Mouse (Mus musculus) liver, postnatal 0 days (tissue): ENCODE data around the gene Cxcl12. TPM values are rescaled to one million over a fixed set of nuclear protein-coding genes. Genes with fewer than 3 reads are reported as not detected.

Source experiments
- ATAC-seq: fragments of 200-750 bp; cut with Nextera tagmentation; 2 replicates; pipeline ENCODE4 v1.8.0; 2017; ENCODE audit warnings: mild to moderate bottlenecking, moderate library complexity
- DNase-seq: peaks from one replicate; pipeline ENCODE4 v3.0.0-alpha.2; 2016
- H3K27ac ChIP-seq: fragments of 300-500 bp; sonication (generic); 2 replicates; pipeline ENCODE4 v1.5.1; 2014; ENCODE audit warnings: antibody characterized with exemption, moderate library complexity, mild to moderate bottlenecking, low read depth
- H3K27me3 ChIP-seq: fragments of 300-500 bp; sonication (generic); 2 replicates; pipeline ENCODE4 v1.6.1; 2014; ENCODE audit warnings: low read length, control low read depth, mixed read lengths; ENCODE audit not compliant: insufficient read depth
- H3K36me3 ChIP-seq: fragments of 300-500 bp; sonication (generic); replicated peaks from 2 replicates; pipeline ENCODE4 v1.6.1; 2014; ENCODE audit warnings: mild to moderate bottlenecking, control low read depth, low read length, moderate library complexity, mixed read lengths; ENCODE audit not compliant: insufficient read depth
- H3K4me1 ChIP-seq: fragments of 300-500 bp; sonication (generic); 2 replicates; pipeline ENCODE4 v1.6.1; 2014; ENCODE audit warnings: antibody characterized with exemption, mild to moderate bottlenecking, control low read depth; ENCODE audit not compliant: insufficient read depth
- H3K4me2 ChIP-seq: fragments of 300-500 bp; sonication (generic); 2 replicates; pipeline ENCODE4 v1.6.1; 2014; ENCODE audit warnings: low read depth, mild to moderate bottlenecking, low read length, moderate library complexity, mixed read lengths
- H3K4me3 ChIP-seq: fragments of 300-500 bp; sonication (generic); 2 replicates; pipeline ENCODE4 v1.5.1; 2014; ENCODE audit warnings: low read depth, low read length
- H3K9ac ChIP-seq: fragments of 300-500 bp; sonication (generic); replicated peaks from 2 replicates; pipeline ENCODE4 v1.6.1; 2014; ENCODE audit warnings: mild to moderate bottlenecking, moderate library complexity
- H3K9me3 ChIP-seq: fragments of 300-500 bp; sonication (generic); 2 replicates; pipeline ENCODE4 v1.6.1; 2016; ENCODE audit warnings: mild to moderate bottlenecking, control low read depth, low read length, mixed read lengths
- CTCF ChIP-seq: sonication (generic); IDR thresholded peaks from 2 replicates; pipeline ENCODE4 v1.5.1; 2016; ENCODE audit warnings: antibody characterized with exemption, low read depth
- EP300 ChIP-seq: IDR thresholded peaks from 2 replicates; pipeline ENCODE4 v1.6.1; 2016; ENCODE audit warnings: antibody characterized with exemption, low read depth, mild to moderate bottlenecking
- WGBS: fragments of 180-500 bp; shearing (Covaris S2); extraction: QIAGEN DNeasy Blood & Tissue Kit; methylation state at CpG from one replicate; pipeline ENCODE4 v1.1.7; 2014; ENCODE audit not compliant: insufficient replicate concordance; 5-methylcytosine and 5-hydroxymethylcytosine counted together
- polyA plus RNA-seq: library from polyadenylated mRNA; unstranded; fragments of >200 nt; fragmentation: Nextera tagmentation; extraction: Ambion mirVana; gene quantifications from 2 replicates; pipeline ENCODE4 v1.2.1, GENCODE M21; 2015

Cxcl12 gene
- polyA plus RNA-seq, 1 experiment from 2014 or later: 124 TPM

- Histone ChIP-seq H3K4me2 (no peak overlapping the region), H3K9ac (no peak overlapping the region), H3K4me1 (no peaks in the 10 kb centered on the region), H3K36me3 (no peaks in the 10 kb centered on the region), H3K4me3 (no peak overlapping the region), H3K27me3 (no peaks in the 10 kb centered on the region), H3K27ac (no peak overlapping the region), H3K9me3 (no peaks in the 10 kb centered on the region)
- no peak for ATAC-seq
- TF ChIP-seq EP300: no peak
- no peak for TF ChIP-seq CTCF
- 68% methylated on average over 2 of the region's 2 CpGs for WGBS
- no peak for DNase-seq
These were observed 30.6 kb upstream of the Cxcl12 start for GRCm38 (mm10) chr6:117137735-117138134.

- Histone ChIP-seq H3K4me1 (no peaks in the 10 kb centered on the region), H3K36me3 (no peaks in the 10 kb centered on the region), H3K4me3 (no peak overlapping the region), H3K9ac (no peak overlapping the region), H3K9me3 (no peaks in the 10 kb centered on the region), H3K27ac (no peak overlapping the region), H3K4me2 (no peak overlapping the region), H3K27me3 (no peaks in the 10 kb centered on the region)
- TF ChIP-seq EP300: no peak
- TF ChIP-seq CTCF: no peak
- no peak for DNase-seq
- WGBS: 75% methylated on average over 4 of the region's 4 CpGs
- ATAC-seq: no peak
These were observed 27.4 kb upstream of the Cxcl12 start for GRCm38 (mm10) chr6:117140907-117141306.

GRCm38 (mm10) chr6:117146951-117147350 is 21.4 kb upstream of the Cxcl12 start:
- Histone ChIP-seq H3K4me1 (no peaks in the 10 kb centered on the region), H3K36me3 (no peaks in the 10 kb centered on the region), H3K9me3 (no peaks in the 10 kb centered on the region), H3K4me3 (no peak overlapping the region), H3K27ac (no peak overlapping the region), H3K4me2 (no peak overlapping the region), H3K27me3 (no peaks in the 10 kb centered on the region), H3K9ac (no peak overlapping the region)
- TF ChIP-seq EP300 (no peak), CTCF (no peak)
- 64% methylated on average over 10 of the region's 10 CpGs for WGBS
- DNase-seq (no peak), ATAC-seq (no peak)

DNA sequence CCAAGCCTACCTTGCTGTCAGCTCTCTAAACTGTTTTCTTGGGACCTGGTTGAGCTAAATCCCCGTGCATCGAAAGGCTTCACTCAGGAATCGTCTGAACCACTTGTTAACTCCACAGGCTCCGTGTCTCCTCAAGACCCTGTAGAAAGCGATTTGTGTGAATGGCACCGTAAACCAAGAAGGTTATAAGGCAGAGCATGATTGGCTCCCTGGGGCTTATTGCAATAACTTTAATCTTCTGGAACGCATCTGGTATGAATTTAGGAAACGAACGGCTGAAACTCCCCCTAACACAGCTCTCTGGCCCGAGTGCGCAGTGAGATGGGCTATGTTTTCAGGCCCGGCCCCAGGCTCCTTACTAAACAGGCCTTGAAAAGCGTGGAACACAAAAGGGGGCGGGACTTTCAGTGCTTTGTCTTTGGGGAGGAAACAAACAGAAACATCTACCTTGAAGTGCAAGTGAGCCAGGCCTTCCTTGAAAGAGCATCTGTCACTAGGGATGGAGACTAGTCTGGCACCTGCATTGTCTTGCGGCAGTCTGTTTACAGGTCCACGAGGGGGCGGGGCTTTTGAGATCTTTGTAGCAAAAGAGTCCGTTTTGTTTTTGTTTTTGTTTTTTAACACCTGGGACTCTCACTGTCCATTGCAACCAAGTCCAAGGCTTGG is 16.7 kb upstream of the Cxcl12 start:
- Histone ChIP-seq H3K27ac (no peak overlapping the region), H3K27me3 (no peaks in the 10 kb centered on the region), H3K4me2 (no peak overlapping the region), H3K9ac (no peak overlapping the region), H3K9me3 (no peaks in the 10 kb centered on the region), H3K4me3 (no peak overlapping the region), H3K4me1 (no peaks in the 10 kb centered on the region), H3K36me3 (no peaks in the 10 kb centered on the region)
- WGBS: 33% methylated on average over 18 of the region's 18 CpGs
- no peak for ATAC-seq
- no peak for TF ChIP-seq CTCF
- no peak for TF ChIP-seq EP300
- no peak for DNase-seq

DNA sequence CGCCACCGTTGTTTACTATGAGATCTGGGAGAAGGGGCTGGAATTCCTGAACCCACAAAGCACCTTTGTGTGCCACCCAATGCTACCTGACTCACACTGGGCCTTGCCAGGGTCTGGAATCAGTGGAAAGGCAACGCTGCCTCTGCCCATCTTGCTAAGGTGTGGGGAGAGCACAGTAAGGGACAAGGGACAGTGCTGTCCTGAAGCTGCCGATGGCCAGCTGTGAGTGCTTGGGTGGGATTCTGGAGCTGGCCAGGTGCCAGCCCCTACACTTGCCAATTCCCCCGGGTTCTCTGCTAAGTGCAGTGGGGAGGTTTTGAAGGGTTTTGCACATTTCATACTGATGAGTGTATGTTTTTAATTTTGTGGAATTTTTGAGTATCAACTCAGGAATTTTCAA is 15.3 kb upstream of the Cxcl12 start:
- DNase-seq (no peak), ATAC-seq (no peak)
- Histone ChIP-seq H3K4me3 (no peak overlapping the region), H3K9me3 (no peaks in the 10 kb centered on the region), H3K4me1 (no peaks in the 10 kb centered on the region), H3K4me2 (no peak overlapping the region), H3K27me3 (no peaks in the 10 kb centered on the region), H3K36me3 (no peaks in the 10 kb centered on the region), H3K9ac (no peak overlapping the region), H3K27ac (no peak overlapping the region)
- TF ChIP-seq EP300: no peak
- TF ChIP-seq CTCF: no peak
- 77% methylated on average over 5 of the region's 5 CpGs for WGBS

DNA sequence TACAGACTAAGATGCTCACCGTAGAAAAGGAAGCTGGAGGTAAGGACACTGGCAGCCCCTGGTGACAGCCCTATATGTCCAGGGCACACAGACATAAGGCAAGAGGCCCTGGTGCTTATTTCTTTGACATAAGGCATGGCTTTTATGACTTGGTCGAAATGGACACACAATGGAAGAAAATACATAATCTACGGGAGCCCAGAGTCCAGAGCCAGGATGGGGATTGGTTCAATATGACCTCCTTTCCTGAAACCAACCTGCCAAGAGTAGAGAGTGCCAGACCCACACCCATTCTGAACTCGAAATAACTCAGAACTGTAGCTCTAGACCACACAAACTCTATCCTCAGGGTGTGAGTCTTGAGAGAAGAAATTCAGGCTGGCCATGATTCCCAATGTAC is 11.5 kb upstream of the Cxcl12 start:
- ATAC-seq (no peak), DNase-seq (no peak)
- H3K27ac ChIP-seq: no peak overlapping the region
- H3K4me3 ChIP-seq: no peak overlapping the region
- H3K9me3 ChIP-seq: no peaks in the 10 kb centered on the region
- no peak overlapping the region for H3K4me2 ChIP-seq
- H3K4me1 ChIP-seq: no peaks in the 10 kb centered on the region
- H3K9ac ChIP-seq: no peak overlapping the region
- H3K27me3 ChIP-seq: no peaks in the 10 kb centered on the region
- TF ChIP-seq EP300 (no peak), CTCF (no peak)
- 59% methylated on average over 4 of the region's 4 CpGs for WGBS
- H3K36me3 ChIP-seq: no peaks in the 10 kb centered on the region
